ENCODE assay signal across 8 mouse cellular contexts in genomic region chr11:87358331-87359261, GRCm38 (mm10). TPM values are rescaled to one million over a fixed set of nuclear protein-coding genes. Genes with fewer than 3 reads are reported as not detected.
DNase-seq lines count a peak whose midpoint lies in the region; ATAC-seq and TF ChIP-seq lines count a peak whose summit lies in the region.

TSS of gene Ppm1e (minus strand) at chr11:87359023.

- peaks cover 47% of the 10 kb centered on the region for H3K27me3 ChIP-seq in E14TG2a.4 (ENCODE audit: insufficient read depth, low read length)
- no peaks in the 10 kb centered on the region for H3K27me3 ChIP-seq in forebrain, embryonic 16.5 days (replicated peaks; ENCODE audit: control insufficient read depth, insufficient read depth, low read length)

- peak; percentile 96 for ATAC-seq in forebrain, embryonic 16.5 days

- H3K4me1 ChIP-seq in E14TG2a.4 (replicated peaks; ENCODE audit: low read depth, low read length), result peaks cover 21% of the 10 kb centered on the region
- H3K4me1 ChIP-seq in forebrain, embryonic 16.5 days (replicated peaks; ENCODE audit: control insufficient read depth, insufficient read depth, low read length), result peaks cover 15% of the 10 kb centered on the region
- H3K4me1 ChIP-seq in lung, adult 2 months (ENCODE audit: control insufficient read depth, insufficient read depth, low read length), result 0 out of 2 replicates have a peak, but pooled peaks cover 2% of the 10 kb centered on the region
- H3K4me1 ChIP-seq in olfactory bulb, adult 2 months (ENCODE audit: control insufficient read depth, insufficient read depth, low read length), result peaks cover 4% of the 10 kb centered on the region; the same call in 1 of the 2 replicates

- no peak for TF ChIP-seq POLR2A in lung, adult 2 months (IDR thresholded peaks at IDR 0.05; ENCODE audit: borderline replicate concordance, extremely low read depth, low read depth, low read length)
- peak; percentile 85 for TF ChIP-seq POLR2A in olfactory bulb, adult 2 months (IDR thresholded peaks at IDR 0.05; ENCODE audit: insufficient read depth, low read depth, low read length)

- peak; percentile 71 to 81 for DNase-seq in cerebellum, adult 18-20 months
- DNase-seq in heart, postnatal 36 days, result peak; percentile 66 to 78
- peak; percentile 87 to 88 for DNase-seq in layer of hippocampus, adult 2 months (ENCODE audit: low spot score in 2 of 2)
- DNase-seq in lung, adult 2 months, result peak; percentile 55
- DNase-seq in thymus, adult 18-20 months, result peak; percentile 70 to 71

- H3K27ac ChIP-seq in forebrain, embryonic 16.5 days (ENCODE audit: low read length), result peak within 1 kb of the TSS; percentile 85
- H3K27ac ChIP-seq in layer of hippocampus, adult 2 months, result peak within 1 kb of the TSS; percentile 99
- H3K27ac ChIP-seq in olfactory bulb, adult 2 months (ENCODE audit: insufficient read depth, low read depth, low read length), result peak within 1 kb of the TSS; percentile 92

- H3K4me2 ChIP-seq in forebrain, embryonic 16.5 days (ENCODE audit: low read length), result peak within 1 kb of the TSS; percentile 72

- peak within 1 kb of the TSS; percentile 97 for H3K9ac ChIP-seq in forebrain, embryonic 16.5 days (replicated peaks; ENCODE audit: low read depth, low read length)

- peak within 1 kb of the TSS; percentile 93 for H3K4me3 ChIP-seq in E14TG2a.4 (replicated peaks; ENCODE audit: low read length)
- peak within 1 kb of the TSS; percentile 95 for H3K4me3 ChIP-seq in forebrain, embryonic 16.5 days (replicated peaks; ENCODE audit: low read length)
- H3K4me3 ChIP-seq in layer of hippocampus, adult 2 months, result peak within 1 kb of the TSS; percentile 75
- peak within 1 kb of the TSS; percentile 34 for H3K4me3 ChIP-seq in lung, adult 2 months (replicated peaks; ENCODE audit: extremely low read depth, low read depth, low read length)
- H3K4me3 ChIP-seq in olfactory bulb, adult 2 months (ENCODE audit: insufficient read depth, low read depth, low read length), result peak within 1 kb of the TSS; percentile 89

- under 1% methylated on average over 91 of the region's 104 CpGs for WGBS in forebrain, embryonic 16.5 days
- WGBS in lung, adult 2 months, result 1% methylated on average over 97 of the region's 104 CpGs
- under 1% methylated on average over 104 of the region's 104 CpGs for WGBS in olfactory bulb, adult 2 months

- no peaks in the 10 kb centered on the region for H3K9me3 ChIP-seq in E14TG2a.4 (ENCODE audit: low read length)
- no peaks in the 10 kb centered on the region for H3K9me3 ChIP-seq in forebrain, embryonic 16.5 days (ENCODE audit: control insufficient read depth, low read length)

- no peak for TF ChIP-seq CTCF in E14TG2a.4 (conservative IDR thresholded peaks at IDR 0.05; ENCODE audit: low read length)
- TF ChIP-seq CTCF in layer of hippocampus, adult 2 months (conservative IDR thresholded peaks at IDR 0.05), result no peak
- TF ChIP-seq CTCF in lung, adult 2 months (IDR thresholded peaks at IDR 0.05; ENCODE audit: insufficient read depth, low read length), result no peak
- TF ChIP-seq CTCF in olfactory bulb, adult 2 months (IDR thresholded peaks at IDR 0.05; ENCODE audit: insufficient read depth, low read depth, low read length), result 0 out of 2 replicates have a peak, but pooled peaks have one; percentile 29

- H3K36me3 ChIP-seq in E14TG2a.4 (ENCODE audit: insufficient read depth, low read length), result no peaks in the 10 kb centered on the region
- H3K36me3 ChIP-seq in forebrain, embryonic 16.5 days (ENCODE audit: control insufficient read depth, insufficient read depth), result 0 out of 2 replicates have a peak, but pooled peaks cover under 1% of the 10 kb centered on the region

- intact Hi-C loops in heart, postnatal 36 days (cut with DNase I), result loop anchor here (5.0 kb wide), 1 partner anchor 111 kb away; no protein-coding TSS in a partner anchor

RNA-seq across cellular contexts. Expression of gene Ppm1e, which starts in this region (rescaled TPM):
- 23.1 and 26.5 TPM in 2 replicates for polyA plus RNA-seq in forebrain, embryonic 16.5 days (2015; fragmentation: Nextera tagmentation; extraction: Ambion mirVana)
- total RNA-seq in heart, postnatal 36 days (2021), result 1 to 10 TPM; 7.7 to 7.8 TPM
- total RNA-seq in layer of hippocampus, adult 2 months (2021), result 100 to 1,000 TPM; 249 to 267 TPM
- polyA plus RNA-seq in lung, adult 2 months (2012; rRNA removed), result 0.27 and 0.46 TPM in 2 replicates
- polyA plus RNA-seq in olfactory bulb, adult 2 months (2012; ENCODE audit: insufficient read depth, insufficient read length, low replicate concordance, missing spikeins), result 159 and 312 TPM in 2 replicates

Comparison
In these comparisons a context has a peak if more than half of its experiments do, and no peak if none do; other contexts are left out.
1. Peak in every context shown above with its lines: DNase-seq, ATAC-seq, H3K4me3 ChIP-seq and H3K27ac ChIP-seq.
2. RNA of gene Ppm1e (total RNA-seq): 249 to 267 TPM in layer of hippocampus, adult 2 months; 7.7 to 7.8 TPM in heart, postnatal 36 days; every median in the first group is over 10 times any median in the second.
3. RNA of gene Ppm1e (polyA plus RNA-seq): 159 to 312 TPM in olfactory bulb, adult 2 months and 23.1 to 26.5 TPM in forebrain, embryonic 16.5 days; 0.27 to 0.46 TPM in lung, adult 2 months; every median in the first group is over 10 times any median in the second.
4. Peak in DNase-seq and H3K4me3 ChIP-seq in lung, adult 2 months; RNA of the gene not detected or under 1 TPM.
5. H3K4me3 ChIP-seq: peak in every context shown above with its lines; median percentile 95 in forebrain, embryonic 16.5 days; 93 in E14TG2a.4; 89 in olfactory bulb, adult 2 months; 75 in layer of hippocampus, adult 2 months; 34 in lung, adult 2 months.